Comparison of ENCODE assay signal across 8 mouse cellular contexts in the genomic region with DNA sequence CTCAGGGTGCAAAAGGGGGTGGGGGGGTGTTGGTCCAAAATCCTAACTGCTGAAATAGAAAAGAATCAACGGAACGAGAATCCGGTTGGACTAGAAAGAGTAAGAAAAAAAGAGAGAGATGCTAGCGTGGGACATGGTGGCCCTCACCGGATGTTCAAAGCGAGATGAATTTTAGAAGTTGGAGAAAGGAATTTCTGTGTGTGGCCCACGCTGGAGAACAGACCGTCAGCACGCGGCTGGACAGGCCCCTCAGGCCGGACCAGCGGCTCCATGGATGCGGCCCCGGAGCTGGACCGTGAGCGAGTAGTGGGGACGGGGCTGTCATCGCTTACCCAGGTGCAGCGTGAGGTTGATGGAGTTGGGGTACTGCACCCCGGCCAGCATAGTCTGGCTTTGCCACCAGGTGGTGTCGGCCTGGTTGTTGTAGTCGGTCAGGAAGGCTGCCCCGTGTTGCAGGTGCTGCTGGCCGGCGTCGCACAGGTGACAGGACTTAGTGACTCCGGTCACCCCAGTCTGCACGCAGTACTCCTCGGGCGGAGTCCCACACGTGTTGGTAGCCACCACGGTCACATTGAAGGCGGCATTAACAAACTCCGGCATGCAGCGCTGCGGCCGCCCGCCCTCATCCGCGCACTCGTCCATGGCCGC. TPM values are rescaled to one million over a fixed set of nuclear protein-coding genes. Genes with fewer than 3 reads are reported as not detected.
DNase-seq lines count a peak whose midpoint lies in the region; ATAC-seq and TF ChIP-seq lines count a peak whose summit lies in the region.

No protein-coding gene starts in this region.

- peak; percentile 54 for ATAC-seq in kidney, embryonic 15.5 days (replicated peaks; ENCODE audit: low FRiP score)
- ATAC-seq in neural tube, embryonic 13.5 days (ENCODE audit: low read depth): peak; percentile 65

- peak; percentile 87 for DNase-seq in A20 (ENCODE audit: low read depth, low spot score)
- DNase-seq in MN1 (ENCODE audit: low spot score): peak; percentile 67
- peak; percentile 66 for DNase-seq in embryo, embryonic 11 days
- peak; percentile 87 for DNase-seq in heart, embryonic 10.5 days (ENCODE audit: low spot score)
- no peak for DNase-seq in lung, adult 2 months
- peak; percentile 66 for DNase-seq in thymus, postnatal 0 days (ENCODE audit: low spot score)

- TF ChIP-seq POLR2A in lung, adult 2 months (IDR thresholded peaks at IDR 0.05; ENCODE audit: borderline replicate concordance, extremely low read depth, low read depth, low read length): no peak

- H3K4me1 ChIP-seq in heart, embryonic 10.5 days: peaks cover 34% of the 10 kb centered on the region
- peaks cover 43% of the 10 kb centered on the region for H3K4me1 ChIP-seq in kidney, embryonic 15.5 days
- H3K4me1 ChIP-seq in lung, adult 2 months (ENCODE audit: control insufficient read depth, insufficient read depth, low read length): peaks cover 10% of the 10 kb centered on the region
- peaks cover 40% of the 10 kb centered on the region for H3K4me1 ChIP-seq in neural tube, embryonic 13.5 days (replicated peaks)

- no peaks in the 10 kb centered on the region; the same call in 1 of the 2 replicates for H3K36me3 ChIP-seq in heart, embryonic 10.5 days
- 0 out of 2 replicates have a peak, but pooled peaks cover 6% of the 10 kb centered on the region for H3K36me3 ChIP-seq in kidney, embryonic 15.5 days
- H3K36me3 ChIP-seq in neural tube, embryonic 13.5 days: no peaks in the 10 kb centered on the region

- under 1% methylated on average over 42 of the region's 42 CpGs for WGBS in heart, embryonic 10.5 days
- under 1% methylated on average over 42 of the region's 42 CpGs for WGBS in kidney, embryonic 15.5 days
- under 1% methylated on average over 42 of the region's 42 CpGs for WGBS in lung, adult 2 months
- under 1% methylated on average over 42 of the region's 42 CpGs for WGBS in neural tube, embryonic 13.5 days

- TF ChIP-seq CTCF in lung, adult 2 months (IDR thresholded peaks at IDR 0.05; ENCODE audit: insufficient read depth, low read length): peak; percentile 52

- H3K27me3 ChIP-seq in heart, embryonic 10.5 days (ENCODE audit: insufficient read depth, poor library complexity, severe bottlenecking): no peaks in the 10 kb centered on the region
- no peaks in the 10 kb centered on the region for H3K27me3 ChIP-seq in kidney, embryonic 15.5 days
- no peaks in the 10 kb centered on the region for H3K27me3 ChIP-seq in neural tube, embryonic 13.5 days

- H3K4me3 ChIP-seq in heart, embryonic 10.5 days: peak overlapping the region; percentile 99
- peak overlapping the region; percentile 100 for H3K4me3 ChIP-seq in kidney, embryonic 15.5 days (replicated peaks)
- H3K4me3 ChIP-seq in lung, adult 2 months (replicated peaks; ENCODE audit: extremely low read depth, low read depth, low read length): peak overlapping the region; percentile 91
- H3K4me3 ChIP-seq in neural tube, embryonic 13.5 days: peak overlapping the region; percentile 66

- H3K4me2 ChIP-seq in kidney, embryonic 15.5 days: peak overlapping the region; percentile 92
- H3K4me2 ChIP-seq in neural tube, embryonic 13.5 days: peak overlapping the region; percentile 95

- peak overlapping the region; percentile 98 for H3K9ac ChIP-seq in kidney, embryonic 15.5 days
- peak overlapping the region; percentile 83 for H3K9ac ChIP-seq in neural tube, embryonic 13.5 days

- peak overlapping the region; percentile 97 for H3K27ac ChIP-seq in heart, embryonic 10.5 days
- H3K27ac ChIP-seq in kidney, embryonic 15.5 days: peak overlapping the region; percentile 97
- peak overlapping the region; percentile 85 for H3K27ac ChIP-seq in neural tube, embryonic 13.5 days (replicated peaks)

- no peaks in the 10 kb centered on the region for H3K9me3 ChIP-seq in heart, embryonic 10.5 days
- no peaks in the 10 kb centered on the region for H3K9me3 ChIP-seq in kidney, embryonic 15.5 days (replicated peaks)
- no peaks in the 10 kb centered on the region for H3K9me3 ChIP-seq in neural tube, embryonic 13.5 days

RNA-seq across cellular contexts. Expression of a gene that starts 0.7 kb away (rescaled TPM):
- 62.6 and 85.3 TPM in 2 replicates for polyA plus RNA-seq in heart, embryonic 10.5 days (2016; fragmentation: Nextera tagmentation; extraction: Ambion mirVana)
- 93.5 and 101 TPM in 2 replicates for polyA plus RNA-seq in kidney, embryonic 15.5 days (2015; fragmentation: Nextera tagmentation; extraction: Ambion mirVana)
- polyA plus RNA-seq in lung, adult 2 months (2012; rRNA removed): 101 and 116 TPM in 2 replicates
- 25.8 and 27.7 TPM in 2 replicates for polyA plus RNA-seq in neural tube, embryonic 13.5 days (2015; fragmentation: Nextera tagmentation; extraction: Ambion mirVana)
- 14.4 and 14.5 TPM in 2 replicates for polyA plus RNA-seq in thymus, postnatal 0 days (2015; fragmentation: Nextera tagmentation; extraction: Ambion mirVana)
